Mouse (Mus musculus) spleen, adult 12 weeks (tissue): Measurements from ENCODE around the gene Mmp11.

Source experiments
- DNase-seq: peaks from one replicate; pipeline ENCODE4 v3.0.0; 2022; ENCODE audit warnings: low spot score

The Mmp11 gene

DNA sequence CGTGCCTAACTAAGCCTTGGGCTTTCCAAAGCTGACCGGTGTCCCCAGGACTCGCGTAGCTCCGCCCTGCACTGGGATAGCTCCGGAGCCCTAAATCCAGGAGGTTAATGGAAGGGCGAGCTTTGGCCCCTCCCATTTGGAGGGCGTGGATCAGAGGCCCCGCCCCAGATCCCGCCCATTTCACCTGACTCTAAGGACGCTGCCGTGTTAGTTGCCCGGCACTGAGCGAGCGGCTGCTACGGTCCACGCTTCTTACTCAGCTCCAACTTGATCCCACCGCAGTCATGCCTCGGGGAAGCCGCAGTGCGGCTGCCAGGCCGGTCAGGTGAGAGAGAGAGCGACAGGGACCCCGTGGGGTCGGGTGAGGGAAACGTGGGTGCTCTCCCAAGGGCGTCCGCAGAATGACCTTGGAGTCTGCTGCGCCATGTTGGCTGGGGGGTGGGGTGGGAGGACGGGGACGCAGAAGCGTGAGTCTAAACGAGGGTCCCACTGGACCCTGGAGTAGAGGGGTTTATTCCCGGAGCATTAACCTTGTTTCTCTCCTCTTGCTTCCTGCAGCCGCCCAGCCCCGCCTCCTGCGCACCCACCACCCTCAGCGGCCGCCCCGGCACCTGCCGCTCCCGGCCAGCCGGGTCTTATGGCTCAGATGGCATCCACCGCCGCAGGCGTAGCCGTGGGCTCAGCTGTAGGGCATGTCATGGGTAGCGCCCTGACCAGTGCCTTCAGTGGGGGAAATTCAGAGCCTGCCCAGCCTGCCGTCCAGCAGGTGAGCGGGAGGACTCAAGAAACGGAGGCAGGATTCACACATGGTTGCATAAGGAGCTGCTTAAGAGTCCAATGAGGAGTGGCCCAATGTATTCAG lies at the start of gene Mmp11:
TSS of gene Mmp11 (minus strand) at position 817 of the 862 bp plus-strand sequence.
- DNase-seq: peak; percentile 74

DNA sequence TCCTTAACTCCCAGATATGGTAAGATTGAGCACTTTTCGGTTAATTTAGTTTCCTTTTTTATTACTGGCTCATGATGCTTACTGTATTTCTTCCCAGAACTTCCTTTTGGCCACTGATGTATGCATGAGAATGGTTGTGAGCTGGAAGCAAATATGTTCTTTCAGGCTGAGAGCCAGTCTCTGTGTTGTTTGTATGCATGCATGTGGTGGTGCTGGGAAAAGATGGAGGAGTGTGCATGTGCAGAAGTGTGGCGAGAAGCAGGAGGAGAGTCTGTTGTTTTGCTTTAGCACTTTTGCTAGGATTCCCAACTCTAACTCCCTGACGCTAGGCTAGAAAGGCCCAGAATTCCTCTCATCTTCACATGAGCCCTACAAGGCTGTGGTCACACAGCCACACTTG lies 43.1 kb upstream of the Mmp11 start:
- DNase-seq: no peak

DNA sequence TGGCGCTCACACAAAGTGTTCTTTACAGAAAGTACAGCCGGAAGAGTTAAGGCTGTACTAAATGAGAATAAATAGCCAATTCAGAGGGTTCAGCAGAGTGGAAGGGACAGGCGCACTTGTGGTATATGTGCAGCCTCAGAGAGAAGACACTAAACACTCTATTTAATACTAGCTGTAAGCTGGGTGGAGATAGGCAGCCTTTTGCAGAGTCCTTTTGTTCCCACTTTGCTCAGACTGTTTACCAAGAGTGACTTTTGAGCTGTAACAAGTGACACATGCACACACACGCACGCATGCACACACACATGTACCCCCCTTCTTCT lies 42.5 kb upstream of the Mmp11 start:
- DNase-seq: no peak

DNA sequence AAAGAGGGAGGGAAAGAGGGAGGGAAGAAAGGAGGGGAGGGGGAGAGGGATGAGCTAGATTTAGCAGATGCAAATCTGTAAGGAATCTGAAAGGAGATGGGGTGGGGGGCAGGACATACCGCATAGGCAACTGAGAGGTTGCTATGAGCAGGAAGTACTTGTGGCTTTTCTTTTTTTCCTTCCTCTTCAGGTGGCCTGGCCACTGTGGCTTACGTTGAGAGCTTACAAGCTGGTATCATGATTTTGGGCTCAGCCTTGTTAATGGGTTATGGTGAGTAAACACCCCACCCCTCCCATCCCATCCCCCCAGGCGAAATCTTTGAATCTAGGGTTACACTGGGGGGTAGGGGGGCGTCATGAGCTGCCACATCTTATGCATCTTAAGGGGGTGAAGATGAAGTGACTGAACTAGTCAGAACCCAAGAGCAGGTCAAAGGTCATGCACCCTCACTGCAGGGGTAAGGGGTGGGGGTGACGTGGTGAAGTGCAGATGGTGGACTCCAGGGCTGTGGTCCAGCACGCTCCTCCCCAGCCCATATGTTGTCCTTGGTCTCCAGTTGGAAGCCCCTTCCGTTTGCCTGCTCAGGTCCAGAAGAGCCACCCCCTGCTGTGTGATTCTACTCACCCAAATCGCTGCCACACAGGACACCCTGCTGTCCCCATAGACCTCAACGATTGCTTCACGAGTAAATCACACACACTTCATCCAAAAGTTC lies 42.0 kb upstream of the Mmp11 start:
- no peak for DNase-seq

DNA sequence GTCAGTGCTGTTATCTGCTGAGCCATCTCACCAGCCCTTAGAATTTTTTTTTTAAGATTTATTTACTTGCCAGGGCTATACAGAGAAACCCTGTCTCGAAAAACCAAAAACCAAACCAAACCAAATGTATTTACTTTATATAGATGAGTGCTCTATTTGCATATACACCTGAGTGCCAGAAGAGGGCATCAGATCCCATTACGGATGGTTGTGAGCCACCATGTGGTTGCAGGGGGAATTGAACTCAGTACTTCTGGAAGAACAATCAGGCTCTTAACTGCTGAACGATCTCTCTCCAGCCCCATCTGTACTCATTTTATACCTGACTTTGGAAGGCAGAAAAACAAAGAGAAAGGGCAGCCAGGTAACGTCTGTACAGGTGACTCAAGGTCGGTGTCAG lies 38.9 kb upstream of the Mmp11 start:
- DNase-seq: no peak

DNA sequence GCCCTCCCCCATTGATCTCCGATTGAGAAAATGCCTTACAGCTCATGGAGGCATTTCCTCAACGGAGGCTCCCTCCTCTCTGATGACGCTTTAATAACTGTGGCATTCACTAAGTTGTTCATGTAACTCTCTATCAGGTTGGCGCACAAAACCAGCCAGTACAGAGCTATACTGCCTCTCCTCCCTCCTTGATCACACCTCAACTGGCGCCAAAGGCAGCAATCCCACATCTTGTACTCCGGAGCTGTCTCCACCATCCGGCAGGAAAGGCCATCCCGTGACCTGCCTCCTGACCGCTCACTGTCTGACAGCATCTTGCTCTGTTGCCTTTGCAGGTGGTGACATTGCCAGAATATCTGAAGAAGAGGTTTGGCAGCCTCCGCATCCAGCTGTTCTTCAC lies 37.5 kb upstream of the Mmp11 start:
- no peak for DNase-seq

DNA sequence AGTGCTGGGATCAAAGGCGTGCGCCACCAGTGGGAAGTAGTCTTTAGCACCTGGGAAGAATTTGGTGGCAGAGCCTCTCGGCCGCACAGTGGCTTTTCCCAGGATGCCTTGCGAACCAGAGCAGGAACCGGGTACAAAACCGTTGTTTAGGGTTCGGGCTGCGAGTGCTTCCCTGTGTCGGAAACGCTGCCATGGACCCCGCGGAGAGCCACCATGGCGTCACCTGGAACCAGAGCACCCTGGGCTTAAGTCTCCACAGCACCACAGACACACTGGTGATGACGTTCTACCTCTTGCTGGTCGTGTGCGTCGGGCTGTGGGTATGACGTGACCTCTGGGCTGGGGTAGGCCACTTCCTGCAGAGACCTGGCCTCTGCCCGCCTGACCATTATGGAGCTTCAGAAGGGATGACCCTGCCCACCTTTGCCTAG lies 18.1 kb upstream of the Mmp11 start, which contains the start of gene Gm5134:
TSS of gene Gm5134 (plus strand) at position 134 of the 431 bp plus-strand sequence.
- DNase-seq: no peak

DNA sequence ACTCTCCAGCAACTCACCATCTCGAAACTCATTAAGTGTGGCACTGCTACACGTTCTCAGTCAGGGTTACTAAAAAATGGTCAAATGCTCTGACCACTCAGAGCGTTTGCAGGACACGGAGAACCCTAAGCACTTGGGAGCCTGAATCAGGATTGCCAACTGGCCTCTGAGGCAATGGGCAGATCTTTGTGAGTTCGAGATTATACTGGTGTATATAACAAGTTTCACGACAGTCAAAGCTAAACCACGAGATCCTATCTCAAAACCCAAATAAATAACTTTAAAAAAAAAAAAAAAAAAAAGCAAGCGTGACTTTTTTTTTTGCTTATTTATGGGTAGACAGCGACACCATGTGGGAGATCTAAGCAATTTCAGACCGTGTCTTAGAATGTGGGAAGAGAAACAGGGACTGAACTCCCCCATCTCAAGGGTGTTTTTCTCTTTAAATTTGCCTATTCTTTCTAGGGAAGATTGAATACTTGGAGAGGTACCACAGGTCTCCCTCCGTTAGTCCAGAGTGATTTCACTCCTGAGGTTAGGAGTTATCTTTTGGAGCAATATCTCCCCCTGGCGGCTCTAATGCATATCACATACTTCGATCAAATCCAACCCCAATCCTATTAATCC lies 15.2 kb upstream of the Mmp11 start:
- DNase-seq: peak; percentile 59

DNA sequence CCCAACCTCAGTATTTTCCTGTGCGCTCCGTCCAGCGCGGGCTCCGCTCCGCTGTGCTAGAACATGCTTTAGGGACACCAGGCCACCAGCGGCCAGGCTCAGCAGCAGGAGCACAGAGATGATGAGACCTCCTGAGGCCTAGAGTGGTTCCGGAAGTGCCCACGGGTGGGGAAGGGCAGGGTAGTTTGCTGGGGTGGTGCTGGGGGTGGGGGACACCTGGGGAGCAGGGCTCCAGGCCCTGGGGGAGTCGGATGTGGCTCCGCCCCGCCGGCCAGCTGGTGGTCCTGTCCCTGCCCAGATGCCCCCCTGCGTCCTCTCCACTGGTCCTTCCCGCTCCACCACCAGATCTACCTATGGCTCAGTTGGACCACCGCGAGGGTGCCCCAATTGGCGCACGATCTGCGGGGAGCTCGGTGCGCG lies 14.5 kb upstream of the Mmp11 start:
- DNase-seq: no peak

DNA sequence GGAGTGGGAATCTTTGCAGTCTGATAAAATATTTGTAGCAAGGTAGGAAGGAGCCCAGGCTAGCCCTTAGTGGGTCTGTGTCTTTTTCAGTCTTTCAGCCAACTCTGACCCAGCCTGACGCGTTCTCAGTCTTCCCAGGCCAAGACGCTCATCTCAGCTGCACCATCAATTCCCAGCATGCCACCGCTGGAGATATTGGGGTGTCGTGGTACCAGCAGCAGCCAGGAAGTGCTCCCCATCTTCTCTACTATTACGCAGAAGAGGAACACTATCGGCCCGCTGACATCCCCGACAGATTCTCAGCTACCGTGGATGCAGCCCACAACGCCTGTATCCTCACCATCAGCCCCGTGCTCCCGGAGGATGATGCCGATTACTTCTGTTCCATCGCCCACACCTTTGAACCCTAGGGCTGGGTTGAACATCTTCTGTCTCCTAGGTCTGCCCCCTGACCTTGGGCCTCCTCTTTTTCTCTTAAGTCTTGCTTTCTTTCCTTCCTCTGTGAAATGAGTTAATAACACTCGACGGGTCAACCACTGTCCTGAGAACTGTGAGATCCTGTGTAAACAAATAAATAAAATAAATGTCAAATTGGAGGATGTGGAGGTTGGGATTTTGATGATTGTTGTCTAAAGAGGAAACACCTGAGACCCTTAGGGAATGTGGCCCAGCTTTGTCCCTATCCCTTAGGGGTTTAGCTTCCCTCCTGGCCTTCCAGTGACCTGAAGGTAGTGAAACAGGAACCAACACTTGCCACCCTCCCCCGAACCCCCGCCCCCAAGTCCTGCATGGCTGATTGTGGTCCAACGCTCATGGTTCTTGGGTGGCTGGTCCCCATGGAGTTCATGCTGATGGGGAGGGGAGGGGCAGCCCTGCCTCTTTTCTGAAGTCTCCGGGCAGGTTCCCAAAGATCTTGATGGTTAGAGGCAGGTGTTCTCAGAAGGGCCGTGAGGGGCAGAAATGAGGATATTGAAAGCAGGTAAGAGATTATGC lies 13.1 kb upstream of the Mmp11 start:
- no peak for DNase-seq

DNA sequence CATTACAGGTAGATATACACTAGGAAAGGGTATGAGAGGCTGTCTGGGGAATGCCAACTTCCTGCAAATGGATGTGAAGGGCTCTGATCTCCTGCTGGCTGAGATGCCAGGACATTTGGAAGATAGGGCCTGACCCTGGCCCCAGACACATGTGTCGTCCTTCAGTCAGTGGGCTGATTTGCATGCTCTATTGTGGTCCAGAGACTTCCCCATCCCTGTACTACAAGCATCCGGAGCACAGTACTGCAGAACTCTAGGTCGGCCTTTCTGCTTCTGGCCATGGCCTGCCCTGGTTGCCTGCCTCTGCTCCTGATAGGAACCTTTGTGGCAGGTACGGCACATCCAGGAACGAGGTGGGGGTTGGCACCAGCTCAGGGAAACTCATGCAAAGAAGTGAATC lies 11.8 kb upstream of the Mmp11 start:
- DNase-seq: no peak

DNA sequence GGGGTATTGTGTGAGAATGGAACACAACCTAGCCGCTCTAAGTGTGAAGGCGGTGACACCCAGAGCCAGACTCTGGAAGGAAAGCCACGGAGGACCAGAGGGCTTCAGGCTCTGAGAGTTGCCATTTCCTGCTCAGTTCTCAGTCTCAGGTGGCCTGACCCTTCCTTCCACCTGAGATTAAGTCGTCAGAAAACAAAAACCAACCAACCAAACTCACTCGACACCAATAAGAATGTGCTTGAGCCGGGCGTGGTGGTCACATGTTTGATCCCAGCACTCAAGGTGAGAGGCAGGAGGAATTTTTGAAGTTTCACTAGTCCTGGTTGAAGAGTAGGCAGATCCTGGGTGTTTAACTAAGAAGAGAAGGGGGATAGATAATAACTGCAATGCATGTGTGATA lies 9.6 kb upstream of the Mmp11 start:
- no peak for DNase-seq

DNA sequence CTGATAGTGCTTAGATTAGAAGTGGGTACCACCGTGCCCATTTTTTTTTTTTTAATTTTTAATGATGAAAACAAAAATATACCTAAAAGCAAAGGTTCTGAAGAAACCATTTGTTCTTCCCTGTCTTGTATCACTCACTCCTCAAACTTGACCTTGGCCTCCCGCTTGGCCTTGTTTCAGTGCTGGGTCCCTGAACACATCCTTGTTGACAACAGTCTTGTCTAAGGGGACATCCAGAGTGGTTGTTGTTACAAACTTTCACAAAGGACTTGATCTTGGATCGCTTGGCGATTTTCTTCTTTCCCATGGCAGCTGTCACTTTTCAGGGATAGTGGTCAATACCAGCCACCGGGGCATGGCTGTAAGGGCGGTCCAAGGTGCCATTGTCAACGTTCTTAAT lies 8.9 kb upstream of the Mmp11 start:
- no peak for DNase-seq

DNA sequence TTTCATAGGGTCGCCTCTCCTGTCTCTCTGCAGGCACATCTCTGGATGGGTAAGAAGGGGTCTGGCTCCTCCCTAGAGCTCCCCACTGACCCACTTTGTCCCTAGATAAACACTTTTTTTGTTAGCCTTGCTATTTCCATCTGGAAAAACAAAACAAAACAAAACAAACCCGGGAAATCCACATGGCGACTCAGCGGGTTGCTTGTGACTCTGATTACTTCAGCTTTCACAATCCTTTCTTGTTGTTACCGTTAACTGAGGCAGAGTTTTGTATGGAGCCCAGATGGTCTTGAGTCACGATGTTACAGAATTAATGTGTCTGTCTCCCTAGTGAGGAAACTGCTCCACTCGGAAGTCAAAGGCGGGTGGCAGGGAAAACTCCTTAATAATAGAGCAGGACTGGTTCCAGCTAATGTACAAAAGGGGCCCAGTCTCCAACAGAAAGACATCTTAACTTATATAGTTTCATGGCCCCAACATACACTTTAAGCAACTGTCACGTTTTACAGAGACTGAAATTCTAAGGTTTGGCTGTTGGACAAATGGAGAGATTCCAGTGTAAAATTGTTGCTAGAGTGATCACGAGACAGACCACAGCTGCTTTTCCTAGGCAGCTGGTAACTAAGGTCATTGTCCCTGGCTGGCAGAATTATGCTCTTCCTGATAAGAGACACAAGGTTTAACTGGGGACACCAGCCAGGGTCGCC lies 7.9 kb upstream of the Mmp11 start:
- no peak for DNase-seq

DNA sequence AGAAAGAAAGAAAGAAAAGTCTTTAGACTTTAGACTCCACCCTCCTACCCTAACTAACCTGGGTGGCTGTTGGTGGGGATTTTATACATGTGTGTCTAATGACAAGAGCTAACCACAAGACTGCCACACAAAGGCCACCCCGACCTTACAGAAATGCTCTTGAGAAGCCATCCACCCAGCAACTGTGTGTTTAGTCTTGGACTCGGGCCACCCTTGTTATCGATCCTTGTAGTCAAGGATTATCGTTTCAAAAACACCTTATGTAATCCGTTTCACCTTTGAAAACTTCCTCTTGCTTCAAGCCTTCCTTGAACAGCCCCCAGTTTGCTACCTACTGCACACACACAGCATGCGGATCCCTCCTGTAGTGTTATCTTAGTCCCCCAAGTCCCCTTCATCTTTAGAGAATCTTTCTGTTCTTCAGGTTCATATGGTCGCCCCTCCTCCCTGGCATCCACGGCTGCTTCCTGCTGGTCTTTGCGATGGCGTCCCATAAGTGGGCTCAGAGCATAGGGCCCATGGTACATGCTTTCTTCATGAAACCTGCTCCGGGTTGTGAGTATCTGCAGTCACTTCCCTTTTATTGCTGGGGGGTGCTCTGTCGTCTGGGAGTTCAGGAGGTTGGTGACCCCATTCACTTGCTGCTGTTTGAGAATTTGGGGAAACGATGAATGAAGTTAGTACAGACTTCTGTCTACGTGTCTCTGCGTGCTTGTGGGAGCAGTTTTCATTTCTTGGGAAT lies 6.6 kb upstream of the Mmp11 start, which contains the start of gene Vpreb3:
TSS of gene Vpreb3 (plus strand) at position 322 of the 742 bp plus-strand sequence.
- no peak for DNase-seq

DNA sequence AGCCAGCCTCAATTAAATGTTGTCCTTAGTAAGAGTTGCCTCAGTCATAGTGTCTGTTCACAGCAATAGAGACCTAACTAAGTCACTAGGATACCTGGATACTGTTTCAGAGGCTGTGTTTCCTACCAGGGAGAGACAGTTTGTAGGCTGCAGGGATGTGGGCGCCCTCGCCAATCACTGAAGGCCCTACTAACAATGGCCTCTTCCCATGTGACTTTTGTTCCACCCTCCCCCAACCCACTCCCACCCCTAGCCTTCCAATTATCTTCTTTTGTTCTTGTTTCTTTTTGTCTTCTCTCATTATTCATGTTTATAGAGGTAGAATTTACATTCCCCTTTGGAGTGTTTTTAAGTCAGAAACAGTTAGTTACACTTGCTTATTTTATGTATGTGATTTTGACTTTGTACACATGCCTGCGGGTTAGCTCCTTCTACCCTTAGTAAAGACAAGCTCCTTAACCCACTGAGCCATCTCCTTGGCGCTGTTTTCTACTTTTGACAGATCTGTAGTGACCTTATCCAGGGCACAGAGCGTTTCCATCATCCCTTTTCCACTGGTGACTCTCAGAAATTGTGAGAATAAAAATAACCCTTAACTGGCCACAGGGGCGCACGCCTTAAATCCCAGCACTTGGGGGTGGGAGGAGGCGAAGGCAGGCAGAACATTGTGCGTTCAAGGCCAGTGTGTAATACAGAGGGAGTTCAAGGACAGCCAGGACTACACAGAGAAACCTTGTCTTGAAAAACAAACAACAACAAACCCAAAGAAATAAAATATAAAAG lies 4.9 kb upstream of the Mmp11 start:
- DNase-seq: no peak

DNA sequence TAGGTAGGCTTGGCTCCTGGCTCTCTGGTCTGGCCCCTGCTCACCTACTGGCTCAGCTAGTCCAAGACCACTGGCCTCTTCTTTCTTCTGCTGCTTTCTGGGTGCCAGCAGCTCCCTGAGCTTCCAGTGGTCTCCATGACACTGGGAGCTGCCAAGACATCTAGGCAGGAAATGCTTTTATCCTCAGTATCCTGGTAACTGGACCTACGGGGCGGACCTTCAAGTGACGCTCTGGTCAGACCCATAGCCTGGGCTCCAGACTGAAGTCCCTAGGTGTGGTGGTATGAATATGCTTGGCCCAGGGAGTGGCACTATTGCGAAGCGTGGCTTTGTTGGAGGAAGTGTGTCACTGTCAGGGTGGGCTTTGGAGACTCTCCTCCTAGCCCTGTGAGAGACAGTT lies 4.2 kb upstream of the Mmp11 start, which contains the start of gene Gm867:
TSS of gene Gm867 (minus strand) at position 153 of the 400 bp plus-strand sequence.
- DNase-seq: no peak

DNA sequence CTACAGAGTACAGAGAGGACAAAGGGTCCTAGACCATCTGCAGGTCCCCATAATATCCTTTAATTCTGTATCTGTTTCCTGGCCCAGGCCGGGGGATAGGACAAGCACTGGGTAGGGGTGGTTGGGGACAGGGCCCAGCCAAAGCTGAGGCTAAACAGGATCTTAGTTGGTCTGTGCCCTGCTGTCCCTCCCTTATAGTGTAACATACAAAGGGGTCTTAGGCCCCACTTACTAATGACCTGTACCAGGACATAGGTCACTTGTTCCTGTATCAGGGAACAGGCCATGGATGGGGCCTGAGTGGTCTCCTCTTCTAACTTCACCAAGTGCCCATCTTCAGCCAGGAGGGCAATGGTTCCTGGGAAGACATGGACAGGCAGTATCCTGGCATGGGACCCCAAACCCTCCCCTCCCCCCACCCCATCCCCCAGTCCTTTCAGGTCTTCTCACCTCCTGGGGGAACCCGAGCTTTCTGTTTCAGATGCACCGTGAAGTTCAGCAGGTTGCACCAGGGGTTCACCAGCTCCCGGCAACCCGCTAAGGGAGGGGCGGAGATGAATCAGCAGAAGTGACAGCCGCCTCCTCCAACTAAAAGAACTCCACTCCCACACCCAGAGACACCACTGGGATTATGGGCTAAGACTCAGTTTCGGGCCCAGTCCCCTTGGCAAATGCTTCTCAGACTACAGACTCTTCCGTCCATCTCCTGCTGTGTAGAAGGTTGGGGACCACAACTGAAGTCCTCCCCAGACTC lies 3.4 kb upstream of the Mmp11 start:
- DNase-seq: peak; percentile 70
